Mouse (Mus musculus): ENCODE data around the gene Tex26. TPM values are rescaled to one million over a fixed set of nuclear protein-coding genes. Genes with fewer than 3 reads are reported as not detected.

Gene Tex26
- polyA plus RNA-seq, 1 experiment from 2014 or later, result 0.56 TPM

- ATAC-seq (ENCODE audit: insufficient number of reproducible peaks, low FRiP score), result no peak
- WGBS, result 15% methylated on average over 9 of the region's 9 CpGs
- peaks cover 14% of the 10 kb centered on the region for H3K4me1 ChIP-seq (replicated peaks)
- no peak overlapping the region for H3K27ac ChIP-seq (ENCODE audit: poor library complexity, severe bottlenecking)
- H3K9ac ChIP-seq, result no peak overlapping the region
- no peaks in the 10 kb centered on the region for H3K36me3 ChIP-seq
- no peak overlapping the region for H3K4me2 ChIP-seq
- no peak overlapping the region for H3K4me3 ChIP-seq
- no peaks in the 10 kb centered on the region for H3K9me3 ChIP-seq (replicated peaks)
- no peaks in the 10 kb centered on the region for H3K27me3 ChIP-seq (replicated peaks)
Measured at GRCm38 (mm10) chr5:149434141-149434690, 5.2 kb upstream of the Tex26 start.

- Histone ChIP-seq H3K36me3 (no peaks in the 10 kb centered on the region), H3K4me2 (no peak overlapping the region), H3K9me3 (replicated peaks) (no peaks in the 10 kb centered on the region), H3K9ac (no peak overlapping the region), H3K4me1 (replicated peaks) (peaks cover 20% of the 10 kb centered on the region), H3K4me3 (no peak overlapping the region), H3K27ac (ENCODE audit: poor library complexity, severe bottlenecking) (no peak overlapping the region), H3K27me3 (replicated peaks) (no peaks in the 10 kb centered on the region)
- no peak for ATAC-seq (ENCODE audit: insufficient number of reproducible peaks, low FRiP score)
- 42% methylated on average over 3 of the region's 3 CpGs for WGBS
Measured at GRCm38 (mm10) chr5:149436541-149436940, 2.9 kb upstream of the Tex26 start.

GRCm38 (mm10) chr5:149437150-149437549 is 2.3 kb upstream of the Tex26 start:
- WGBS, result 72% methylated on average over 6 of the region's 6 CpGs
- Histone ChIP-seq H3K4me1 (replicated peaks) (peaks cover 24% of the 10 kb centered on the region), H3K36me3 (no peaks in the 10 kb centered on the region), H3K4me3 (no peak overlapping the region), H3K4me2 (no peak overlapping the region), H3K27me3 (replicated peaks) (no peaks in the 10 kb centered on the region), H3K9ac (no peak overlapping the region), H3K9me3 (replicated peaks) (no peaks in the 10 kb centered on the region), H3K27ac (ENCODE audit: poor library complexity, severe bottlenecking) (no peak overlapping the region)
- ATAC-seq (ENCODE audit: insufficient number of reproducible peaks, low FRiP score), result no peak

- Histone ChIP-seq H3K4me2 (peak overlapping the region; percentile 89), H3K27ac (ENCODE audit: poor library complexity, severe bottlenecking) (peak overlapping the region; percentile 45; the same call in 1 of the 2 replicates), H3K36me3 (no peaks in the 10 kb centered on the region), H3K4me1 (replicated peaks) (peaks cover 30% of the 10 kb centered on the region), H3K4me3 (peak overlapping the region; percentile 48), H3K27me3 (replicated peaks) (no peaks in the 10 kb centered on the region), H3K9ac (peak overlapping the region; percentile 62), H3K9me3 (replicated peaks) (no peaks in the 10 kb centered on the region)
- peak; percentile 34 for ATAC-seq (ENCODE audit: insufficient number of reproducible peaks, low FRiP score)
- 0% methylated on average over 18 of the region's 18 CpGs for WGBS
Measured at GRCm38 (mm10) chr5:149440180-149440573, 717 bp downstream of the Tex26 start.

GRCm38 (mm10) chr5:149441646-149442276 is 2.3 kb downstream of the Tex26 start:
- no peak overlapping the region for H3K27ac ChIP-seq (ENCODE audit: poor library complexity, severe bottlenecking)
- no peak overlapping the region for H3K9ac ChIP-seq
- ATAC-seq (ENCODE audit: insufficient number of reproducible peaks, low FRiP score), result no peak
- no peaks in the 10 kb centered on the region for H3K9me3 ChIP-seq (replicated peaks)
- peaks cover 31% of the 10 kb centered on the region for H3K4me1 ChIP-seq (replicated peaks)
- H3K27me3 ChIP-seq (replicated peaks), result no peaks in the 10 kb centered on the region
- no peak overlapping the region for H3K4me2 ChIP-seq
- H3K4me3 ChIP-seq, result no peak overlapping the region
- WGBS, result 60% methylated on average over 14 of the region's 14 CpGs
- no peaks in the 10 kb centered on the region for H3K36me3 ChIP-seq

- Histone ChIP-seq H3K9ac (no peak overlapping the region), H3K27ac (ENCODE audit: poor library complexity, severe bottlenecking) (no peak overlapping the region), H3K4me1 (replicated peaks) (peaks cover 31% of the 10 kb centered on the region), H3K27me3 (replicated peaks) (no peaks in the 10 kb centered on the region), H3K4me2 (no peak overlapping the region; the same call in 1 of the 2 replicates), H3K9me3 (replicated peaks) (no peaks in the 10 kb centered on the region), H3K4me3 (no peak overlapping the region), H3K36me3 (no peaks in the 10 kb centered on the region)
- 64% methylated on average over 15 of the region's 15 CpGs for WGBS
- ATAC-seq (ENCODE audit: insufficient number of reproducible peaks, low FRiP score), result no peak
Measured at GRCm38 (mm10) chr5:149442277-149442660, 2.8 kb downstream of the Tex26 start.

- Histone ChIP-seq H3K4me2 (no peak overlapping the region), H3K9me3 (replicated peaks) (peaks cover 6% of the 10 kb centered on the region; the same call in 1 of the 2 replicates), H3K27ac (ENCODE audit: poor library complexity, severe bottlenecking) (no peak overlapping the region), H3K9ac (no peak overlapping the region), H3K4me3 (no peak overlapping the region), H3K27me3 (replicated peaks) (no peaks in the 10 kb centered on the region), H3K4me1 (replicated peaks) (peaks cover 27% of the 10 kb centered on the region), H3K36me3 (no peaks in the 10 kb centered on the region)
- WGBS, result 56% methylated on average over 4 of the region's 4 CpGs
- no peak for ATAC-seq (ENCODE audit: insufficient number of reproducible peaks, low FRiP score)
Measured at GRCm38 (mm10) chr5:149444451-149444850, 5.0 kb downstream of the Tex26 start.

- H3K4me3 ChIP-seq, result no peak overlapping the region
- H3K9ac ChIP-seq, result no peak overlapping the region
- no peak overlapping the region for H3K27ac ChIP-seq (ENCODE audit: poor library complexity, severe bottlenecking)
- no peaks in the 10 kb centered on the region for H3K27me3 ChIP-seq (replicated peaks)
- no peak for ATAC-seq (ENCODE audit: insufficient number of reproducible peaks, low FRiP score)
- H3K4me1 ChIP-seq (replicated peaks), result peaks cover 21% of the 10 kb centered on the region
- 81% methylated on average over 7 of the region's 7 CpGs for WGBS
- peaks cover 6% of the 10 kb centered on the region; the same call in 1 of the 2 replicates for H3K9me3 ChIP-seq (replicated peaks)
- H3K4me2 ChIP-seq, result no peak overlapping the region
- no peaks in the 10 kb centered on the region for H3K36me3 ChIP-seq
Measured at GRCm38 (mm10) chr5:149446495-149446894, 7.0 kb downstream of the Tex26 start.

GRCm38 (mm10) chr5:149447733-149448132 is 8.3 kb downstream of the Tex26 start:
- Histone ChIP-seq H3K27ac (ENCODE audit: poor library complexity, severe bottlenecking) (no peak overlapping the region), H3K4me1 (replicated peaks) (peaks cover 12% of the 10 kb centered on the region; the same call in 1 of the 2 replicates), H3K4me3 (no peak overlapping the region), H3K36me3 (no peaks in the 10 kb centered on the region), H3K4me2 (no peak overlapping the region), H3K9me3 (replicated peaks) (peaks cover 6% of the 10 kb centered on the region; the same call in 1 of the 2 replicates), H3K27me3 (replicated peaks) (no peaks in the 10 kb centered on the region), H3K9ac (no peak overlapping the region)
- no peak for ATAC-seq (ENCODE audit: insufficient number of reproducible peaks, low FRiP score)
- WGBS, result 78% methylated on average over 5 of the region's 5 CpGs

- Histone ChIP-seq H3K27ac (ENCODE audit: poor library complexity, severe bottlenecking) (no peak overlapping the region), H3K4me2 (no peak overlapping the region), H3K27me3 (replicated peaks) (no peaks in the 10 kb centered on the region), H3K9ac (no peak overlapping the region), H3K9me3 (replicated peaks) (peaks cover 6% of the 10 kb centered on the region; the same call in 1 of the 2 replicates), H3K4me1 (replicated peaks) (peaks cover 9% of the 10 kb centered on the region; the same call in 1 of the 2 replicates), H3K4me3 (no peak overlapping the region), H3K36me3 (no peaks in the 10 kb centered on the region)
- no peak for ATAC-seq (ENCODE audit: insufficient number of reproducible peaks, low FRiP score)
- 81% methylated on average over 7 of the region's 7 CpGs for WGBS
Measured at GRCm38 (mm10) chr5:149449406-149449805, 9.9 kb downstream of the Tex26 start.

- Histone ChIP-seq H3K9ac (no peak overlapping the region), H3K4me1 (replicated peaks) (no peaks in the 10 kb centered on the region; the same call in 1 of the 2 replicates), H3K9me3 (replicated peaks) (peaks cover 6% of the 10 kb centered on the region; the same call in 1 of the 2 replicates), H3K4me3 (no peak overlapping the region), H3K4me2 (0 out of 2 replicates have a peak overlapping the region, but pooled peaks have one; percentile 13), H3K27ac (ENCODE audit: poor library complexity, severe bottlenecking) (no peak overlapping the region), H3K36me3 (no peaks in the 10 kb centered on the region), H3K27me3 (replicated peaks) (no peaks in the 10 kb centered on the region)
- 49% methylated on average over 7 of the region's 7 CpGs for WGBS
- ATAC-seq (ENCODE audit: insufficient number of reproducible peaks, low FRiP score), result no peak
Measured at GRCm38 (mm10) chr5:149451209-149451681, 11.8 kb downstream of the Tex26 start.

Data from heart, embryonic 12.5 days (tissue).